Mouse (Mus musculus): ENCODE results near the gene Slc4a8. TPM values are rescaled to one million over a fixed set of nuclear protein-coding genes. Genes with fewer than 3 reads are reported as not detected.

The Slc4a8 gene
- polyA plus RNA-seq, 1 experiment from 2014 or later: 4.6 TPM

Other genes starting within 250 kb of the Slc4a8 start
- gene Tfcp2, start 209.7 kb upstream of the Slc4a8 start, polyA plus RNA-seq (2015; fragmentation: Nextera tagmentation; extraction: Ambion mirVana): 22.5 and 25.9 TPM in 2 replicates
- gene Pou6f1, start 161.8 kb upstream of the Slc4a8 start, polyA plus RNA-seq (2015; fragmentation: Nextera tagmentation; extraction: Ambion mirVana): 4.7 and 4.9 TPM in 2 replicates
- gene Dazap2, start 146.4 kb upstream of the Slc4a8 start, polyA plus RNA-seq (2015; fragmentation: Nextera tagmentation; extraction: Ambion mirVana): 194 and 215 TPM in 2 replicates
- gene Smagp, start 124.8 kb upstream of the Slc4a8 start, polyA plus RNA-seq (2015; fragmentation: Nextera tagmentation; extraction: Ambion mirVana): 37.8 and 41.9 TPM in 2 replicates
- 7.1 TPM in 2 replicates for gene Bin2, start 92.2 kb upstream of the Slc4a8 start, polyA plus RNA-seq (2015; fragmentation: Nextera tagmentation; extraction: Ambion mirVana)
- 273 and 329 TPM in 2 replicates for gene Cela1, start 73.8 kb upstream of the Slc4a8 start, polyA plus RNA-seq (2015; fragmentation: Nextera tagmentation; extraction: Ambion mirVana)
- gene Galnt6, start 32.4 kb upstream of the Slc4a8 start, polyA plus RNA-seq (2015; fragmentation: Nextera tagmentation; extraction: Ambion mirVana): 4.0 and 4.4 TPM in 2 replicates
- gene Scn8a, start 108.1 kb downstream of the Slc4a8 start, polyA plus RNA-seq (2015; fragmentation: Nextera tagmentation; extraction: Ambion mirVana): 2.2 and 2.9 TPM in 2 replicates

All from stomach, embryonic 15.5 days (tissue).